Mouse (Mus musculus) heart, postnatal 0 days (tissue): Measurements from ENCODE around the gene Zfp451.

Source experiments
- CTCF ChIP-seq: IDR thresholded peaks from 2 replicates; pipeline ENCODE4 v1.5.1; 2016; ENCODE audit warnings: antibody characterized with exemption, control low read depth, low read depth
- EP300 ChIP-seq: IDR thresholded peaks from 2 replicates; pipeline ENCODE4 v1.6.1; 2016; ENCODE audit warnings: antibody characterized with exemption, low read depth

DNA sequence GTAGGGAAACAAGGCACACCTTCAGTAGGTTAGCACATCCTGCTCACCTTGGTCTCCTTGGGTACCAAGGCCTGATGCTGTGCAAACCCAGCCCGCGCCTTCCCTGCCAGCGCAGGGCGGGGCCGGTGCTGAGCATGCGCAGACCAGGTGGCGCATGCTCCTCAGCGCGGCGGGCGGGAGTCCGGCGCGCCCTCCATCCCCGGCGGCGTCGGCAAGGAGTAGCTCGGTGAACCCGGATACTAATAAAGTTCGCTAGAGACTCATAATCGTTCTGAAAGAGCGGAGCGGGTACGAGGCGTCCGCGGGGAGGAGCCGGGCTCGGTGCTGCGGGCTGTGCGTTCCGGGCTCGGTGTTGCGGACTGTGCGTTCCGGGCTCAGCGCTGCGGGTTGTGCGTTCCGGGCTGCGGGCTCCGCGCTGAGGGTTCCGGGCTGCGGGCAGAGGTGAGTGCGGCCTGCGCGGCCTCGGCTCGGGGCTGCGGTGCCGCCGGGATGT lies 94.6 kb downstream of the Zfp451 start, which contains the start of gene Rab23:
- TF ChIP-seq CTCF (no peak), EP300 (no peak)
